Mouse (Mus musculus): ENCODE data around the gene Iqck. TPM values are rescaled to one million over a fixed set of nuclear protein-coding genes. Genes with fewer than 3 reads are reported as not detected.

The Iqck gene
- polyA plus RNA-seq, 1 experiment, result 1.1 TPM

DNA sequence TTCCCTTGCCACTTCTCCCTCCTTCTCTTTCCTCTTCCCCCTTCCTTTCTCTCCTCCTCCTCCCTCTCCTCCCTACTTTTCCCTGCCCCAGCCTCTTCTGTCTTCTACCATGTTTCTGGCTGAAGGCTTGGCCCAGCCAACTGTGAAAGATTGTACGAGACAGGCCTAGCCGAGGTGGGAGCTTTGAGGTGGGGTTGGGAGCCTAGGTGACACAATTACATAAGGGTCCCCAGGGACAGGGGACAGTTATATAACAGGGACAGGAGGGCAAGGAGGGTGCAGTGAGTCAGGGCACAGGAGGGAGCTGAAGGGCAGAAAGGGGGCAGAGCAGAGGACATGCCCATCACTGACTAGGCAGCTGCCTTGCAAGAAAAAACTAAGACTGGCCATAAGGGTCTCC lies 146.4 kb downstream of the Iqck start:
- Histone ChIP-seq H3K4me1 (ENCODE audit: control insufficient read depth, insufficient read depth, low read length) (no peaks in the 10 kb centered on the region), H3K27ac (ENCODE audit: insufficient read depth, low read length) (no peak overlapping the region), H3K4me3 (ENCODE audit: insufficient read depth, low read length) (no peak overlapping the region)
- no peak for TF ChIP-seq CTCF (IDR thresholded peaks at IDR 0.05; ENCODE audit: borderline replicate concordance, insufficient read depth, low read length)
- no peak for TF ChIP-seq POLR2A (IDR thresholded peaks at IDR 0.05; ENCODE audit: low read depth, low read length)

DNA sequence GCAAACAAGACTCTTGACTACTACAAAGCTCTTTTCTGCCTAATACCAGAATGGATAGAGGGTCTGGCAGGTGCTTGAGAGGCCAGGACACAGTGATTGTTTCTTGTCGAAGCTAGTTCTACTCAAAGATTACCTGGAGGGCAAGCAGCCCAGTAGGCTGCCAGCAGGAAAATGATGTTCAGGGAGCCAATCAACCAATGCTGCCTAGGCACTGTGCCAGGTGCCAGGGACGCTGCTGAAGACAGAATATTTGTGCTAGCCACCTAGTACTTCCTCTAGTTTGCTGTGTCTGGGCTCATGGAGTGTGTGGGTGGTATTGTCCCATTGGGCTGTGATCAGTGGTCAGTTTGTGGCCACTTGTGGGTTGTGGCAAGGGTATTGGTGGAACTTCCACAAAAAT lies 146.9 kb downstream of the Iqck start:
- H3K4me3 ChIP-seq (ENCODE audit: insufficient read depth, low read length), result no peak overlapping the region
- H3K27ac ChIP-seq (ENCODE audit: insufficient read depth, low read length), result no peak overlapping the region
- TF ChIP-seq CTCF (IDR thresholded peaks at IDR 0.05; ENCODE audit: borderline replicate concordance, insufficient read depth, low read length) (no peak), POLR2A (IDR thresholded peaks at IDR 0.05; ENCODE audit: low read depth, low read length) (no peak)
- H3K4me1 ChIP-seq (ENCODE audit: control insufficient read depth, insufficient read depth, low read length), result no peaks in the 10 kb centered on the region

DNA sequence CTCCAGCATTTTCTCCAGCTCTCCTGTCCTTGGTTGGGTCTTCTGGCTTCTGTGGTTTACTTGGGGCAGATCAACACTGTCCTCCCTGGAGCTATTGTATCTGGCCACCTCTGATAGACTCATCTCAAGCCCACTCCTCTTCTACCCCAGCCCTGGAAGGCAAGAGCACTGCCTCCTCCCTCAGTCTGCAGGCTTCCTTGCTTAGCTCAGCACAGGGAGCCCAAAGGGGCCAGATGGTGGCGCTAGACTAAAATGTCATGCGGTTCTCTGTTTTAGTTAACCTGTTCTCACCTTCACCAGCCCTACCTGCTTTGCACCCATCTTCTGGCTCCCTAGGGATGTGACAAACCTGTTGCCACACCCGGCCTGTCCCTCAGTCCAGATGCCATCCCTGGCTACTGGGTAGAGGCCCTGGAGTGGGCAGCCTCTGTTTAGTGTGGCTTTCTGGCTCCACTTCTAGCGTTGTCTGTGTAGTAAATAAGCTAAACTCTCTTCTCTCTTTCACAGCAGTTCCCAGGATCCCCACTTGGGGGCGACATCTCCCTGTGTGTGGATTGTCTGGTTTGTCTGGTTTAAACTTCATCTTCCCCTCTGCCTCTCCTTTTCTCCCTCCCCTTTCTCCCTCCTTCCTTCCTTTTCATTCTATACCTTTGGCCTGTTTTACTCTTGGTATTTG lies 155.4 kb downstream of the Iqck start:
- H3K27ac ChIP-seq (ENCODE audit: insufficient read depth, low read length), result no peak overlapping the region
- H3K4me1 ChIP-seq (ENCODE audit: control insufficient read depth, insufficient read depth, low read length), result no peaks in the 10 kb centered on the region
- H3K4me3 ChIP-seq (ENCODE audit: insufficient read depth, low read length), result no peak overlapping the region
- TF ChIP-seq CTCF (IDR thresholded peaks at IDR 0.05; ENCODE audit: borderline replicate concordance, insufficient read depth, low read length) (0 out of 2 replicates have a peak, but pooled peaks have one; percentile 28), POLR2A (IDR thresholded peaks at IDR 0.05; ENCODE audit: low read depth, low read length) (no peak)

DNA sequence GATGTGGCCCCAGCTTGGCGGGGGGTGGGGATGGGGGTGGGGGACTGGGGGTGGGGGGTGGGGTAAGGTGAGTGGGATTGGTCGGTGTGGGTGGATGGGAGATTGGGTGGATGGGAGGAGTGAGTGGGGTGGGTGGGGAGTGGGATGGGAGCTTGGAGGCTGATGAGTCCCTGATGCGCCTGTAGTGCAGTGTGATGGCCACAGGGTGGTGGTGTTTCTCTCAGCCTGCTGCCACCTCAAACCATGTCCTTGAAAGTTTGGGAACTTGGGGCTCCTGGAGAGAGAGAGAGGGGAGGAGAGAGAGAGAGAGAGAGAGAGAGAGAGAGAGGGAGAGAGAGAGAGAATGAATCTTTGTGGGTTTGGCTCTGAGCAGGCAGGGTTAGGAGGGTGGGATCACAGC lies 160.2 kb downstream of the Iqck start:
- TF ChIP-seq POLR2A (IDR thresholded peaks at IDR 0.05; ENCODE audit: low read depth, low read length) (no peak), CTCF (IDR thresholded peaks at IDR 0.05; ENCODE audit: borderline replicate concordance, insufficient read depth, low read length) (peak; percentile 86; the same call in 1 of the 2 replicates)
- Histone ChIP-seq H3K4me3 (ENCODE audit: insufficient read depth, low read length) (no peak overlapping the region), H3K4me1 (ENCODE audit: control insufficient read depth, insufficient read depth, low read length) (no peaks in the 10 kb centered on the region), H3K27ac (ENCODE audit: insufficient read depth, low read length) (no peak overlapping the region)

DNA sequence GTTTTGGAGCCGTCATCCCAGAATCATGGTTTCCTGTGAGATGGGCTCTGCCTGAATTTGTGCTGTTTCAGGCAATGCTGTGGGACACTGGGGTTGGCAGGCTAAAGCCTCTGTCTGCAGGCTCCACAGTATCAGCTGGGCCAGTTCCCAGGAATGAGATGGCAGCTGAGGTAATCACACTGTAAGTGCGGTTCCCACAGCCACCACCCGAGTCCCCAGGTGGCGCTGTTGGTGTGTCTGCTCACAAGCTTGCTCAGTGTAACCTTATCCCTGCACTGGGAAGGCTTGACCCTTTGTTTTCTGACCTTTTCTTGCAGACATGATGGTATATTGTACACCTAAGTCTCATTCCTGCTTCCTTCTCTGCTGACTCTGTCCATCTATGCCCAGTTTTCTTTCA lies 164.0 kb downstream of the Iqck start:
- H3K4me1 ChIP-seq (ENCODE audit: control insufficient read depth, insufficient read depth, low read length), result no peaks in the 10 kb centered on the region
- H3K27ac ChIP-seq (ENCODE audit: insufficient read depth, low read length), result no peak overlapping the region
- TF ChIP-seq CTCF (IDR thresholded peaks at IDR 0.05; ENCODE audit: borderline replicate concordance, insufficient read depth, low read length) (peak; percentile 65; the same call in 1 of the 2 replicates), POLR2A (IDR thresholded peaks at IDR 0.05; ENCODE audit: low read depth, low read length) (no peak)
- H3K4me3 ChIP-seq (ENCODE audit: insufficient read depth, low read length), result no peak overlapping the region

Other genes starting within 250 kb of the Iqck start
- gene Gde1, start 150.0 kb upstream of the Iqck start, polyA plus RNA-seq (2011; ENCODE audit: insufficient read length, low read depth, missing spikeins), result 58.1 and 75.4 TPM in 2 replicates
- gene Ccp110, start 143.2 kb upstream of the Iqck start, polyA plus RNA-seq (2011; ENCODE audit: insufficient read length, low read depth, missing spikeins), result 11.3 and 14.6 TPM in 2 replicates
- 95.4 and 106 TPM in 2 replicates for gene Vps35l, start 115.5 kb upstream of the Iqck start, polyA plus RNA-seq (2011; ENCODE audit: insufficient read length, low read depth, missing spikeins)
- gene Knop1, start 502 bp downstream of the Iqck start, polyA plus RNA-seq (2011; ENCODE audit: insufficient read length, low read depth, missing spikeins), result 36.5 and 38.6 TPM in 2 replicates
- 9.7 and 10.9 TPM in 2 replicates for gene Gprc5b, start 139.5 kb downstream of the Iqck start, polyA plus RNA-seq (2011; ENCODE audit: insufficient read length, low read depth, missing spikeins)